Mouse (Mus musculus) thymus, postnatal 25 days (tissue): ENCODE data around the gene Mob3c.

Experiments used
- DNase-seq: peaks from one replicate; pipeline ENCODE4 v3.0.0; 2022

Mob3c gene

GRCm38 (mm10) chr4:115835576-115835975 is 7.7 kb downstream of the Mob3c start:
- DNase-seq, result no peak

GRCm38 (mm10) chr4:115838196-115838595 is 10.3 kb downstream of the Mob3c start:
- DNase-seq, result peak; percentile 11

- DNase-seq, result peak; percentile 95
Measured at GRCm38 (mm10) chr4:115838696-115839641, 11.1 kb downstream of the Mob3c start, which contains the start of gene Mknk1. Mknk1 (plus strand) TSS chr4:115839198.

GRCm38 (mm10) chr4:115839956-115840355 is 12.1 kb downstream of the Mob3c start:
- no peak for DNase-seq

- DNase-seq, result no peak
Measured at GRCm38 (mm10) chr4:115840842-115841241, 12.9 kb downstream of the Mob3c start.

GRCm38 (mm10) chr4:115846656-115847055 is 18.8 kb downstream of the Mob3c start:
- DNase-seq, result no peak

- DNase-seq, result no peak
Measured at GRCm38 (mm10) chr4:115847377-115847776, 19.5 kb downstream of the Mob3c start.

GRCm38 (mm10) chr4:115848083-115848482 is 20.2 kb downstream of the Mob3c start:
- DNase-seq, result no peak

- no peak for DNase-seq
Measured at GRCm38 (mm10) chr4:115848990-115849677, 21.2 kb downstream of the Mob3c start.

- no peak for DNase-seq
Measured at GRCm38 (mm10) chr4:115850111-115850510, 22.2 kb downstream of the Mob3c start.

GRCm38 (mm10) chr4:115850631-115851030 is 22.7 kb downstream of the Mob3c start:
- no peak for DNase-seq

- no peak for DNase-seq
Measured at GRCm38 (mm10) chr4:115851569-115851968, 23.7 kb downstream of the Mob3c start.

GRCm38 (mm10) chr4:115855100-115855499 is 27.2 kb downstream of the Mob3c start:
- no peak for DNase-seq

GRCm38 (mm10) chr4:115855609-115856008 is 27.7 kb downstream of the Mob3c start:
- DNase-seq, result no peak

GRCm38 (mm10) chr4:115856282-115856681 is 28.4 kb downstream of the Mob3c start:
- DNase-seq, result no peak

- no peak for DNase-seq
Measured at GRCm38 (mm10) chr4:115857293-115857883, 29.5 kb downstream of the Mob3c start.

- no peak for DNase-seq
Measured at GRCm38 (mm10) chr4:115863352-115863751, 35.5 kb downstream of the Mob3c start.

GRCm38 (mm10) chr4:115863880-115864279 is 36.0 kb downstream of the Mob3c start:
- DNase-seq, result no peak

- DNase-seq, result no peak
Measured at GRCm38 (mm10) chr4:115869512-115870210, 41.8 kb downstream of the Mob3c start.

GRCm38 (mm10) chr4:115873231-115873630 is 45.3 kb downstream of the Mob3c start:
- DNase-seq, result no peak

- DNase-seq, result no peak
Measured at GRCm38 (mm10) chr4:115878216-115878678, 50.4 kb downstream of the Mob3c start.

- DNase-seq, result no peak
Measured at GRCm38 (mm10) chr4:115878828-115879227, 50.9 kb downstream of the Mob3c start.

- DNase-seq, result no peak
Measured at GRCm38 (mm10) chr4:115881183-115881582, 53.3 kb downstream of the Mob3c start.
